Mouse (Mus musculus): ENCODE results near the gene Metap1. TPM values are rescaled to one million over a fixed set of nuclear protein-coding genes. Genes with fewer than 3 reads are reported as not detected.

The Metap1 gene
- polyA plus RNA-seq, 1 experiment = not detected

DNA sequence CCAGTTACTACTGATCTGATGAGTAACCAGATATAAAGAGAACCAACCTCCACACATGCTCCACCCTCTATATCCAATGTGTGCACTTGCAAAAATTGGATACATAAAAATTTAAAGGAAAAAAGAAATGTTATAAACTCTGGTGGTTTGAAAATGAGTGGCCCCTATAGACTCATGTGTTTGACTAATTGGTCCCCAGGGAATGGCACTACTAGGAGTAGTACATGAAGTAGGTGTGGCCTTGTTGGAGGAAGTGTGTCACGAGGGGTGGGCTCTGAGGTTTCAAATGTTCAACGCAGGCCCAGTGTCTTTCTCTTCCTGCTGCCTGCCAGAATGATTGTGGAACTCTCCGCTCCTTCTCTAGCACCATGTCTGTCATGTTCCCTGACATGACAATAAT, 27.5 kb downstream of the Metap1 start:
- no peaks in the 10 kb centered on the region for H3K4me1 ChIP-seq (ENCODE audit: control insufficient read depth, insufficient read depth, low read length)
- WGBS = 68% methylated on average over 3 of the region's 3 CpGs
- no peak overlapping the region for H3K4me3 ChIP-seq (ENCODE audit: insufficient read depth, low read depth, low read length)
- no peak overlapping the region for H3K27ac ChIP-seq (ENCODE audit: insufficient read depth, low read depth, low read length)
- TF ChIP-seq CTCF (IDR thresholded peaks at IDR 0.05; ENCODE audit: insufficient read depth, low read depth, low read length) (no peak), POLR2A (IDR thresholded peaks at IDR 0.05; ENCODE audit: insufficient read depth, low read depth, low read length) (no peak)

GRCm38 (mm10) chr3:138460260-138460659, 29.1 kb downstream of the Metap1 start:
- WGBS = 80% methylated on average over 13 of the region's 13 CpGs
- Histone ChIP-seq H3K4me1 (ENCODE audit: control insufficient read depth, insufficient read depth, low read length) (no peaks in the 10 kb centered on the region), H3K4me3 (ENCODE audit: insufficient read depth, low read depth, low read length) (no peak overlapping the region), H3K27ac (ENCODE audit: insufficient read depth, low read depth, low read length) (no peak overlapping the region)
- no peak for TF ChIP-seq POLR2A (IDR thresholded peaks at IDR 0.05; ENCODE audit: insufficient read depth, low read depth, low read length)
- TF ChIP-seq CTCF (IDR thresholded peaks at IDR 0.05; ENCODE audit: insufficient read depth, low read depth, low read length) = no peak

DNA sequence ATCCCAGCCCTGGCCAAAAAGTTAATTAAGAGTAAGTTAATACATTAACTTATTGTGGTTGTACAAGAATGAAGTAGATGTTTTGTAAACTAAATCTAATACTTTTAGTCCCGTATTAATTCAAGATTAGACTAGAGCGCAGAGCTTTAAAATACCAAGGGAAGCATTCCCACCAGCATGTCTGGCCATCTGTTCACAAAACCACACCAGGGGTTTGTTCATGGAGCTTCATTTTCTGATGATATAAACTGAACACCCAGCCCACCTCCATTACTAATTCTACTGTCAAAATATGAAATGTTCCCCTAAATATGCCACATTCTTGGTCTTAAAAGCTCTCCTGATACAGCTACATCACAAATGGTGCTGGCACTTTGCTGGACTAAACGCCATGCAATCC, 30.9 kb downstream of the Metap1 start:
- Histone ChIP-seq H3K4me3 (ENCODE audit: insufficient read depth, low read depth, low read length) (no peak overlapping the region), H3K27ac (ENCODE audit: insufficient read depth, low read depth, low read length) (no peak overlapping the region), H3K4me1 (ENCODE audit: control insufficient read depth, insufficient read depth, low read length) (no peaks in the 10 kb centered on the region)
- 93% methylated on average over 3 of the region's 3 CpGs for WGBS
- TF ChIP-seq POLR2A (IDR thresholded peaks at IDR 0.05; ENCODE audit: insufficient read depth, low read depth, low read length) (no peak), CTCF (IDR thresholded peaks at IDR 0.05; ENCODE audit: insufficient read depth, low read depth, low read length) (no peak)

- H3K4me1 ChIP-seq (ENCODE audit: control insufficient read depth, insufficient read depth, low read length) = no peaks in the 10 kb centered on the region
- H3K27ac ChIP-seq (ENCODE audit: insufficient read depth, low read depth, low read length) = no peak overlapping the region
- WGBS = 92% methylated on average over 13 of the region's 13 CpGs
- H3K4me3 ChIP-seq (ENCODE audit: insufficient read depth, low read depth, low read length) = no peak overlapping the region
- no peak for TF ChIP-seq CTCF (IDR thresholded peaks at IDR 0.05; ENCODE audit: insufficient read depth, low read depth, low read length)
- no peak for TF ChIP-seq POLR2A (IDR thresholded peaks at IDR 0.05; ENCODE audit: insufficient read depth, low read depth, low read length)
These were observed 34.4 kb downstream of the Metap1 start for GRCm38 (mm10) chr3:138454711-138455435.

GRCm38 (mm10) chr3:138454234-138454633, 35.1 kb downstream of the Metap1 start:
- TF ChIP-seq CTCF (IDR thresholded peaks at IDR 0.05; ENCODE audit: insufficient read depth, low read depth, low read length) (no peak), POLR2A (IDR thresholded peaks at IDR 0.05; ENCODE audit: insufficient read depth, low read depth, low read length) (no peak)
- Histone ChIP-seq H3K27ac (ENCODE audit: insufficient read depth, low read depth, low read length) (no peak overlapping the region), H3K4me1 (ENCODE audit: control insufficient read depth, insufficient read depth, low read length) (no peaks in the 10 kb centered on the region), H3K4me3 (ENCODE audit: insufficient read depth, low read depth, low read length) (no peak overlapping the region)
- 100% methylated on average over 1 of the region's 1 CpGs for WGBS

GRCm38 (mm10) chr3:138452169-138452568, 37.1 kb downstream of the Metap1 start:
- TF ChIP-seq CTCF (IDR thresholded peaks at IDR 0.05; ENCODE audit: insufficient read depth, low read depth, low read length) = no peak
- no peak for TF ChIP-seq POLR2A (IDR thresholded peaks at IDR 0.05; ENCODE audit: insufficient read depth, low read depth, low read length)
- WGBS = 90% methylated on average over 10 of the region's 10 CpGs
- no peak overlapping the region for H3K27ac ChIP-seq (ENCODE audit: insufficient read depth, low read depth, low read length)
- no peak overlapping the region for H3K4me3 ChIP-seq (ENCODE audit: insufficient read depth, low read depth, low read length)
- H3K4me1 ChIP-seq (ENCODE audit: control insufficient read depth, insufficient read depth, low read length) = no peaks in the 10 kb centered on the region

- no peak overlapping the region for H3K4me3 ChIP-seq (ENCODE audit: insufficient read depth, low read depth, low read length)
These were observed 41.0 kb downstream of the Metap1 start for GRCm38 (mm10) chr3:138448077-138448860.

DNA sequence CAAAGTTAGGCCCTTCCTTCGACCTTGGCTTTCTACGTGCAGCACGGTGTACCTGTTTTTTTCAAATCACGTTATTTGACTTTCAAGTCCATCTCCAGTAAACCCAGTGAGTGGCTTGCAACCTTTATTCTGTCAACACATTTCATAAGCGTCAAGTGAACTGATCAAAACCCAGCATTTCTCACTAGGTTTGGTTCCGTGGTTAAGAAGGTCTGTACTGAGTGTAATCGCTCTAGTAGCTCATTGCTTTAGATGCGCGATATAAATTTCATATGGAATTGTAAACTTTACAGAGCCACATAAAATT, 45.9 kb downstream of the Metap1 start:
- no peak overlapping the region for H3K27ac ChIP-seq (ENCODE audit: insufficient read depth, low read depth, low read length)
- peak overlapping the region; percentile 72 for H3K4me3 ChIP-seq (ENCODE audit: insufficient read depth, low read depth, low read length)
- TF ChIP-seq CTCF (IDR thresholded peaks at IDR 0.05; ENCODE audit: insufficient read depth, low read depth, low read length) = no peak
- no peak for TF ChIP-seq POLR2A (IDR thresholded peaks at IDR 0.05; ENCODE audit: insufficient read depth, low read depth, low read length)
- no peaks in the 10 kb centered on the region for H3K4me1 ChIP-seq (ENCODE audit: control insufficient read depth, insufficient read depth, low read length)
- WGBS = 3% methylated on average over 9 of the region's 9 CpGs

More at GRCm38 (mm10) chr3:138448077-138448860, 41.0 kb downstream of the Metap1 start:
- no peak for TF ChIP-seq POLR2A (IDR thresholded peaks at IDR 0.05; ENCODE audit: insufficient read depth, low read depth, low read length)
- no peak for TF ChIP-seq CTCF (IDR thresholded peaks at IDR 0.05; ENCODE audit: insufficient read depth, low read depth, low read length)
- H3K27ac ChIP-seq (ENCODE audit: insufficient read depth, low read depth, low read length) = no peak overlapping the region
- no peaks in the 10 kb centered on the region for H3K4me1 ChIP-seq (ENCODE audit: control insufficient read depth, insufficient read depth, low read length)
- 89% methylated on average over 12 of the region's 12 CpGs for WGBS
